Mouse (Mus musculus) ES-CJ7 (cell line): ENCODE data around the gene Nav2.

Source experiments
- DNase-seq: peaks from one replicate; pipeline ENCODE4 v3.0.0; 2011; ENCODE audit warnings: low read depth, low spot score

The Nav2 gene

DNA sequence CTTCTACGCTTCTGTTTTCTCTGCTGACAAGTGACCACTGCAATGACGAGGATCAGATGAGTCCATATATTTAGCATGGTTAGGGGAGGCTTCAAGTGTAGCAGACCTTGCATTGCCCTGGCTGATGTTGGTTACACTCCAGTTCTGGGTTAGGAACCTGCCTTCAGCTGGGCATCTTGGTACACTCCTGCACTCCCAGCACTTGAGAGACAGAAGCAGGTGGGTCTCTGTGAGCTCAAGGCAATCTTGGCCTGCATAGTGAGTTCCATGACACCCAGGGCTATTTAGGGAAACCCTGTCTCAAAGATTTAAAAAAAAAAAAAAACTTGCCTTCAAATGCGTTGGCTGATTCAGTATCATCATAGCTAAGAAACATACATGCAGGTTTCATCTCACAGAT lies 450.6 kb downstream of the Nav2 start:
- DNase-seq = no peak

DNA sequence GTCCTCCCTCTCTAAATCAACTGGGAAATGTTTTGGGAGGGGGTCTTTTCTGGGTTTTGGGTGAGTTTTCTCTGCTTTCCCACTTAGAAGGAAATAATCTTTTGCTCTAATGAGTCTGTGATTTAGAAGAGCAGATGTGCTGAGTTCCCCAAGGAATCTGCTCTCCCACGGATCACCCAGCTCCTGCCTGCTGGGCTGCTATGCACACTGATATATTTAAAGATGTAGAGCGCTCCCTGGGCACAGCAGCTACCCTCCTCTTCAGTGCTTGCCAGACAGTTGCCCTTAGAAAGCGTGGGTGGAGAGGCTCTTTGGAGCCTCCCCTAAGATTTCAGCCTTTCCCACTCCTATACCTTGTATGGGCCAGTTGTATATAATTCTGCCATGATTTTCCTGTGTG lies 452.1 kb downstream of the Nav2 start:
- DNase-seq = no peak

DNA sequence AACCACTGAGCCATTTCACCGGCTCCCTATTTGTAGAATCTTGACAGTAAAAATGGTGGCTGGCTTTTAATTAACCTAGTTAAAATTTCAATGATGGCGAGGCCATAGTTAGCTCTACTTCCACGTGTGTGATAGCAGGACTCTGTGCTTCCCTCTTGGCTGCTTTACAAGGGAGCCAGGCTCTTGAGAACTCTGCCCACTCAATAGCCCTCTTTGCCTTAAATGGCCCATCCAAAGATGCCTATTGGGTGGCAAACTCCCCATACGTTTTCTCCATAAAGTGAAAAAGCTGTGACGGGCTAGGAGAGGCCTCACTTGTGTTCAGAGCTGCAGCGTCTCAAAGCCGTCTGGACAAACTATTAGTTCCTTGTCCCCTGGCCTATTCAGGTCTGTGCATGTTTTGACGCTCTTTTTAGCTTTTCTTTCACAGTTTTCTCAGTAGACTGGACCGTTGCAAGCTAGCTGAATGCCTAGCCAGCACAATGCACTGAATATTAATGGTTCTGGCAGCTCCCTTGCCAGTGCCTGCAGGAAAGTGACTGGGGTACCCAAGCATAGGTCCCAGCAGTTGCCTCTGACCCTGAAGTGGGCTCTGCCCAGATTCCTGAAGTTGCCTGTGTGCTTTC lies 453.1 kb downstream of the Nav2 start:
- no peak for DNase-seq

DNA sequence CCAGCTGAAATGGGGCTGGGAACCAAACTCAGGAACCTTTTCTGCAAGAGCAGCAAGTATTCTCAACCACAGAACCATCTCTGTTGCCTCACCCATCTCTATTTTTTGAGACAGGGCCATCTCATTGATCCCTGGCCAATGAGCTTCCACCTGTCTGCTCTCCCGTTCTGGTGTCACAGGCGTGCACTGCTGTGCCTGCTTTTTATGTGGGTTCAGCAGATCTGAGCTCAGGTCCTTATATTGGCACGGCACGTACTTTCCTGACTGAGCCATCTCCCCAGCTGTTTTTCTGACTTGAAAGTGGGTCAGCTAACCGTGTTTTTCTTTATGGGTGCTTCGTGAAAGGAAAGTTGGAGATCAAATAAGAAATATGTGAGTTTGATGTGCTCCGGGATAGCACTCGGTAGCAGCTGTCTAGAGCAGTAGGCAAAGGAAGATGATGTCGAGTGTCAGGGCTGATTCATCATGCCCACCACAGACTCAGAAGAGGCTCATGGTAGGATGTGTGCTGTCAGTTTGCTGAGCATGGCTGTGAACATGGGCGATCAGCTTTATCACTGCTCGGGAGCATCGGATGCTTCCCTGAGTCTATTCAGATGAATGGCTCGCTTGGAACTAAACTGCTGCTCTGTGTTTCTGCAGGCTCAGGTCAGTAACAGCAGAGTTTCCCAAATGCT lies 456.1 kb downstream of the Nav2 start:
- no peak for DNase-seq

DNA sequence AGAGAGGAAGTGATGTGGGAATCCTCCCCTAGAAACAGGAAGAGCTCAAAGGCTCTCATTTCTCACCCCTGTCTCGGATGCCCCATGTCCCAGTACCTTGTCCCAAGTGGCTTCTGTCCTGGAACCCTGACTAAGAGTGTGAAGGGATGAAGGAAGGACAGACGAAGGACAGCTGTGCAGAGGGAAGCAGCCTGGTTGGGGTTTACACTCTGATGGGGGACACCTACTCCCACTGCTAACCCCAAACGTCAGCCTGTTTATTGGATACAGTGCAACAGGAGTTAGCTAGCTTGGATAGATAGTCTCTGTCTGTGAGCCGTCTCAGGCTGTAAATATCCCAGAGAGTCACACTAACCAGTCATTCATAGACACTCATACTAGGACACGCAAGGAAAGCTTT lies 460.1 kb downstream of the Nav2 start:
- no peak for DNase-seq

DNA sequence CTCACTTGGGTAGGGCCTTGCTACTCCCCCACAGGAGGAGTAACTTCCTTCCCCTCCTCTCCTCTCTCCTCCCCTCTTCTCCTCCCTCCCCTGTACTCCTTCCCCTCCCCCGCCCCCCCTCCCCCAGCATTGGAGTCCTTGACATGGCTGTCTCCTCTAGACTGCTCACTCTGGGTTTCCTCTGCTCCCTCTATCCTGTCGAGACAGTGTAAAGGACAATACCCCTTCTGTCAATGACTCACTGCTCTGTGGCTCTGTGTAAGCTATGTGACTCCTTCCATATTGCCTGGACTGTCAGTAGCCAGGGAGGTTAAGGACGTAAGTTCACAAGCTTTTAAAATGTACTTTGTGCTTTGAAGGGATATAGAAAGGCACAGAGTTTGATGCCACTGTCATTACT lies 460.5 kb downstream of the Nav2 start:
- no peak for DNase-seq

DNA sequence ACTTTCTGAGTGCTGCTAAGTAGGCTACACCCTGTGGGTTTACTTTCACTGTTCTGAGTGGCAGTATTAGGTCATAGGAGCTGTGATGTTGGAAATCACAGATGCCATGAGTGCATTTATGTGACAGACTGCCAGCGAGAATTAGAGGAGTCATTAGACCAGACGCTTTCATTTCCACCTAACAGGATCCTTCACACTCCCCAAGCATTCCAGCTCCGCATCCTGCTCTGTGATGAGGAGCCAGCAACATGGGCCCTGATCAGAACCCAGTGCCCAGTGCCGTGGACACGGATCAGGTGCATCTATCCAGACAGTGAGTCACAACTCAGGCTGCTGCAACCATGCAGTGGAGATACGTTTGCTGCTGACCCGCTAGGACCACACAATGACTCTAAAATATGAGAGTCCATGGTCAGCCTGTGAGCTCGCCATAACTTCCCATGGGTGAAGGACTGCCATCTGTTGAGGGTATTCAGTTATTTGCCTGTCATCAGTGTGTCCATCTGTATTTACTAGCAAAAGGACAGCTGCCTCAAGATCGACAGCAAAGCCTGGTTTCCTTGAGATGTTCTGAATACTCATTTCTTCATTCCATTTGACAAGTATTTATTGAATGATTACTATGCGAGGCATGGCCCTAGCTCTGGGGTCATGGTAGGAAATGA lies 461.4 kb downstream of the Nav2 start:
- DNase-seq = no peak

DNA sequence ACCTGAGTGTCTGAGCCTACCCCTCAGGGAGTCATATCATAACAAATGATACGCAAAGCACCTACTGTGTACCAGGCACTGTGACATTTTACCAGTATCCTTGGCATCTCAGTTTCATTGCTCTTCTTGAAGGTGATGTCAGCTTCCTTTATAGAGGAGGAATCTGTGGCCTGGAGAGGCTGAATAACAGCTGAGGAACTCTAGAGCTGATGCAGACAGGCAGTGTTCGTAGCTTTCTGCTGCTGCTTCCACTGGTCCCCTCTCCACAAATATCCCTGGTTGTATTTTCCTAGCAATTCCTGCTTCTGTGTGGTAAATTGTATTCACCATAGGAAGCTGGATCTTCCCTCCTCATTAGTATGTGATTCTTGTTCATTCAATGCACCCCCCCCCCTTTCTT lies 462.8 kb downstream of the Nav2 start:
- DNase-seq = no peak

DNA sequence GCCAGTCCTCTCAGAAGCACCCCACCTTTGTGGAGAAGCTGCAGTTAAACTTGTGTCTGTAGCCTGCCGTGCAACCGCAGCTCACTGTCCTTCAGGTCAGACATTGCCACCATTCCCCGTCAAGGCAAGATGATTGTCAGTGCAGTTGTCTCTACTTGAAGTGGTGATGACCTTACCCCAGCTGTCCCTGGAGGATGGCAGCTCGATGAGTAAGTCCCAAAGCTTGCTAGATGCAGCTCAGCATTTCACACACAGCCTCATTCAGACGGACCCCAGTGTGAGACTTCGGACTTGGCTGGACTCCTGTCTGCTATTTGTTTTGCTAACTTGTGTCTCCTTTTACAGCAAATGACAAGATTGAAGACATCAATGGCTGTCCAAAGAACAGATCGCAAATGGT lies 463.5 kb downstream of the Nav2 start:
- no peak for DNase-seq

DNA sequence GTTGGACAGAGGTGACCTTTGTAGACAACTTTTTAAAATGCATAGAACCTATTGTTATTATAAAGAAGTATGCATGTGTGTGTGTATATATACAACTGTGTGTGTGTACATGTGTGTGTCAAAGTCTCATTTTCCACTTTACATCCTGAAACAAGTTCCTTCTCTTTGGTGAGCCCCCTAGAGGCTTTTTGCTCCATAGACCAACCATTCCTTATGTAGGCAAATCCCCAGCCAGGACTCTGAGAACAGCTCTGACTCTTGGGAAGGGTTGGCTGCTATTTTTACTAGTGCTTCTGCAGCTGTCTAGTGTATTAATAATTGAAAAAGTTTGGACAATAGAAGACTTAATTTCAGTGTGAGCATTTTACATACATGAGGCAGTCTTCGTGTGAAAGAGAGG lies 464.7 kb downstream of the Nav2 start:
- no peak for DNase-seq

DNA sequence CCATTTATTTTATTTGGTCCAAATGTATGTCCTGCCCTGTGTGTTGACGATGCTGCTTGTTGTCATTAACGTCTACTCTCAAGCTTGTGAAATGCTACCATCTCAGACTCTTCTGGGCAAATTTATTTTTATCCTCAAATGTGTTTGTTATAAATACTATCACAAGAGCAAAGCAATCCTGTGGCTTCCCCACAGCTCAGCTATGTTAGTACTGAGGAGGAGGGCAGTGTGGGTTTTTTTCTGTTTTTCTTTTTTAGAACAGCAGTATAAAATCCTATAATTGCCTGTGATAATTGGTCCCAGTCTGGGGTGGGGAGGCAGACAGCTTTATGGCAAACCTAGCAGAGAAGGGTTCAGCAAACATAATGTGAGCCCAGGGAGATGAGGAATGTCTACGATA lies 465.1 kb downstream of the Nav2 start:
- DNase-seq = no peak

DNA sequence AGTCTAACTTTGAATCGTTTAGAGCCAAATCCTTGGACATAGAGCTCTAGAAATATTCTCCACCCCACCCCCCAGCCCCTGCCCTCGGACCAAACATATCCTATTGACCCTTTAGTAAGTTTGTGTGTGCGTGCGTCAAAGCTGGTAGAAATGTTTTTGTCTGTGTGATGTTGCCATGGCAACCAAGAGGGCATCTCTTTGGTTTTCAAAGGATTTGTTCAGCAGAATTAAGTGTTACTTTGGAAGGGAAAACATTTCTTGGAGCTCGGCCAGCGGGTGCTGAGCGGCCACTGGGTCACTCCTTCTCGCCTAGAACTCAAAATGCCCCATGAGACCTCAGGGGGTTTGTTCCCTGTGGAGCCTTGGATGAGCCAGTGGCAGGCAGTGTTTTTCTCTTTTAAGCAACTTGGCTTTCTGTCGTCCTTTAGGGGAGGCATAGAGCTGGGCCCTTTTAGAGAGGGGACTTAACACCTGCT lies 467.0 kb downstream of the Nav2 start:
- DNase-seq = no peak

DNA sequence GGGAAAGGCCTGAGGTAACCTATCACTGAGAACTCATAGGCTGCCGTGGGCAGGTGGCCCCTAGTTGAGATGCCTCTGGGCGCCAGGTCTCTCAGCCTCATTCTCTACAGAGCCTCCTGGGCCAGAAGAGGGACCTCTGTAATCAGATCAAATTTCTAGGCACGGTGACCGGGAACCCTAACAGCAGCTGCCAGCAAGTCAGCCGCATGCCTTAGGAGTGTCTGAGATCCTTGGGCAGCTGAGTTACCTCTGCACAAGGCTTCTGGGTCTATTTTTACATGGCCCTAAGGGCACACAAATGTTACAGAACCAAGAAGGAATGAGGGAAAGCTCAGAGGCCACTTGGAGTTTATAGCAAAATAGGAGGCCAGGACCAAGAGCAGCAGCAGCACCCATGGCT lies 470.1 kb downstream of the Nav2 start:
- no peak for DNase-seq

DNA sequence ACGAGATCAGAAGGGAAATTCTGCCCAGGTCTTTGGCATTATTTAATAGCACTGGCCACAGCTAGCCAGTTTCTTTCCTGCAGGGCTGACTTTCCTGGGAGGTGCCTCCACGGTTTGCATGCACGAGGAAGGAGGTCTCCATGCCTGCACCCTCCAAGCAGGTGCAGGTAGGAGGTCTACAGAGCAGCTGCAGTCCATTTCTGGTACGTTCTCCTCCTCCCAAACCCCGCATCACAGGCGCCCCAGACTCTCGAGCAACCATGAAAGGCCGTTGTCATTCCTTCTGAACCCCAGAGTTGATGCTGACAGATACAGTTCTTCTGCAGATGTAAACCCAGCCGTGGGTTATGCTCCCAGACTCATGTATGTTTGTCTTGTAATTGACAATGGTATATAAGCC lies 472.4 kb downstream of the Nav2 start:
- DNase-seq = no peak

DNA sequence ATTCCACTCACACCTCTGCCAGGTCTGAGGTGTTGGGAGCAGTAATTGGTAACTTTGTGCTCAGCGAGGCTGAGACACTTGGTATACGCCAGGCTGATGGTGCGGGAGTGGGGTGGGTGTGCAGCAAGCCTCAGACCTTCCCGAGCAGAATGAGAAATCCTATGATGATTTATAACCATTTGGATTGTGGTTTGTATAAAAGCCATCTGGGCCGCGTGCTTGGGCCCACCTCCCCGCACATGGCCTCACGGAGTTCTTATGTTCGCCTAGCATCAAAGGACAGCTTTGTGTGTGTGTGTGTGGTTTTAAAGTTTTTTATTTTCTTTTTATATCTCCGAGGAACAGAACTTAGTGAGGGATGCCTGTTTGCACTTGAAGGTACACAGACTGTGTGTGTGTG lies 474.4 kb downstream of the Nav2 start:
- DNase-seq = no peak

DNA sequence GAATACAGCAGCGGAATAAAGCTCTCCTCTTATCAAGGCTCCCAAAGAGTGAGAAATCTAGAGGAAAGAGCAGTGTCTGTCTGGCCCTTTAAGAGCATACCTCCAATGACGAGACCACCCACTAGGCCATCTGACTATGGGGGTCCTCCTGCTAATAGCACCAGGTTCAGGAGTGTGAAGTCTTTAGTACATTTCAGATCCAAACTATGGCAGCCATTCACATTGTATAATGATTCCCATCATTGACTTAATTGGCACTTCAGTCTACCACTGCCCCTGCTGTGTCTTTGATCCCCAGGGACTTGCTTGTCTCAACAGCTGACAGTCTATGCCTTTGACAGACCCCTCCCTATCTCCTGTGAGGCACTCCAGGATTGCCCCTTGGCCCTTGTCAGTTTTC lies 479.6 kb downstream of the Nav2 start:
- DNase-seq = peak; percentile 27

DNA sequence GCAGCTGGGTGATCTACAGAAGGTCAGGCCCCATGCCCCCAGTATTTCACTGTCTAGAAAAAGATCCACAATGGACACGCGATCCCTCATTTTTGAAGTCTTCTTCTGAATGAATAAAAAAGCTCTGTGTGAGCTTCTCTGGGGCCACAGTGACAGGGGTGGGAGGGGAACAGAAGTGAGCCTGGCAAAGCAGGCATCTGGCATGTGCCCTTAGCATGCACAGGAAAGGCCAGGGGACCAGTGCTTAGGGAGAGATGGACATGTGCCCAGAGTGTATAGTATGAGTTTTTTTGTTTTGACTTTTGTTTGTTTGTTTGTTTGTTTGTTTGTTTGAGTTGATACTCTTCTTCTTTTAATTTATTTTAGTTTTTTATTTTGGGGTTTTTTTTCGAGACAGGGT lies 481.8 kb downstream of the Nav2 start:
- no peak for DNase-seq

DNA sequence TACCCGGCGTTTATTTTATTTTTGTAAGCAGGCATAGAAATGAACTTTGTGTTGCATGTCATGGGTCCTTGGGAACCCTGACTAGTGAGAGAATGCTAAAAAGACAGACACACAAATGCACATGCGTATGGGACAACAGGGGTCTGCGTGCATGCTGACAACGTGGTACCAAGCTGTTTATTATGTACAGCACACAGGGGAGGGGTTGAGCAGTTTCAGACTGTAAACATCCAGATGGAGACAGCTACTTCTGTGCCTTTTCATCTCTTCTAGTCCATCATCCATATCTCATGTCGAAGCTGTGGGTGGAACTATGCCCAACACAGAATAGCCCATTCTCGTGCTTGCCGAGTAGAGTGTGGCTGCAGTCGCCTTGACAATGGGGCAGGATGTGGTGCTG lies 482.3 kb downstream of the Nav2 start:
- no peak for DNase-seq

DNA sequence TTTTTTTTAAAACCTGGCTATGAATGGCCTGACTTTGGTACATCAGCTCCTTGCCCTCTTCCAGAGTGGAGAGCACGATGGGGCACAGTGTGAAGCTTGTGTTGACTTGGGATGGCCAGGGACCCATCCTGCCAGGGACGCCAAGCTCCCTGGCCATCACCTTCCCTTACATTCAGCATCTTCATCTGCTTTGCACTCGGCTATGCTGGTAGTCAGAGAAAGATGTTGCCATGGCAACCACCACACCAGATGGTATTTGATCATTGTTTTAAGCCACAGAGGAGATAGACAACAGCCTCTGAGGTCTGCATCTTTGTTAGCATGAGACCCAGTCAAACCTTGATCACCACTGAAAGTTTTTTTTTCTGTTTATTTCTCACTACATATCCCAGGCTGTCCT lies 483.7 kb downstream of the Nav2 start:
- no peak for DNase-seq

DNA sequence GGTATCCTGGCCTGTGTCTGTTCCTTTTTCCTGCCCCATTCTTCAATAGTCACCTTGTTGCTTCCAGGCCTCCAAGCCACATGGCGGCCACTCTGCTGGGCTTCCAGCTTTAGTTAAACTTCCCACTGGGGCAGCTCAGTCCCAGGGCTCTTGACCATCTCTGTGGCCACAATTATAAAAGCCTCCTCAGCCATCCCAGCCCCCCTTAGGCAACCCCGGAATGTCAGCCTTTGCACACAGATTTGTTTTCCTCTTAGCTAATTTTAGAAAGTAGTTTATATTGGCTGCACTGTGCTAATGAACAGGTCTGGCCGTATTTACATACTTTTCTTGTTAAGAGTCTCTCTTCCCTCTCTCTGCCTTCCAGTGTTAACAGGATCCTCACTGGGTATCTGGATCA lies 484.3 kb downstream of the Nav2 start:
- DNase-seq = no peak

DNA sequence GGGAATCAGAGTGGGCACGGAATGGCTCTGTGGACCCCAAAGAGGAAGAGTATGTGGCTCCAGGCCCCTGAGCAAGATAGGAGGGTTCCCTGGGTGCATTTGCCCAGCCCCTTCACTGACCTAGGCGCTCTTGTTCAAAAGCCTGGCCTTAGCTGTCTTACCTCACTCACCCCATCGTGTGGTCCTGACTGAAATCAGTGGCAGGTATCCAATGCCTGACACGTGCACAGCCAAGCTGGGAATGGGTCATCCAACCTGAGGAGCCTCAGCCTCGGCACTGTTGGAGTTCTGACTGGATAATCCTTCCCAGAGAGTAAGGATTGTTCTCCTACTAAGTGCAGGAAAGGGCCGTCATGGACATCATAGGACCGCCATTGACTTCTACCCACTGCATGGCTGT lies 485.3 kb downstream of the Nav2 start:
- no peak for DNase-seq

DNA sequence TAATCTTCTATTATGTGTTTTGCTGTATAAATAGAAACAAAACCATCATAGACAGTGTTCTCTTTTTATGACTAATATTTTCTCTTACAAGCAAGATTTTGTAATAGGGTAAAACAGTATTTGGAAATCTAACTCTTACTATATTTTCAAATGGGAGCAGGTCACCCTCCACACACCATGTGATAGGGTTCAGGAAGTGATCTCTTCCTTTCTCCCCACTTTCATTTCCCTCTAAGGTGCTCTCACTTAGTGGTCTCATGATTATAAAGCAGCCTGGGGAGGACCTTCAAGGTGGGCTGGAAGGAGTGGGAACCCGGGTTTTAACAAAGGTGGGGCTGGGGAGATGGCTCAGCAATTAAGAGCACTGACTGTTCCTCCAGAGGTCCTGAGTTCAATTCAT lies 487.7 kb downstream of the Nav2 start:
- DNase-seq = no peak

DNA sequence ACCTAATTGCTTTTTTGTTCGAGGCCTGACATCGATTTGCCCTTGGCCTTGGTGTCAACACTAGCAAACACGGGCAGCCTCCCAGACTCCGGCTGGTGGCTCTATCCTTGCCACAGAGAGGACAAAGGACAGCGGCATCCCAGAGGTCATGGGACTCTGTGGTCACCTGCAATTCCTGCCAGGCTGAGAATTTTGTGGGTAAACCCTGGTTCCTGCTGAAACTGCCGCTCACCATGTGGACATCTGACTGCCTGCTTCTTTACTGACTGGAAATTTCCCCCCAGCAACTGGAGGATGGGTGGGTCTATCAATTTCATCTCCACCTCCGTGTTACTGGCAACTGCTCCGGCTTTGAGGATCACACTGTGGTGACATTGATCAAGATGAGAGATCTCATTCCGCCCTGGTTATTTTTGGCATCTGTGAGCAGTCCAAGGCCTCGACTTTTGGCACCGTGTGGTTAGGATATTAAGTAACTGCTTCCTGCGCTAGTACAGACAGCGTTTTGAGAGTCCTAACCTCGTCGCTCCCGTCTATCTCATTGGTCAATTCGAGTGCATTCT lies 489.0 kb downstream of the Nav2 start:
- no peak for DNase-seq
